Mouse (Mus musculus) heart, embryonic 12.5 days (tissue): ENCODE results near the gene Tceal3. TPM values are rescaled to one million over a fixed set of nuclear protein-coding genes. Genes with fewer than 3 reads are reported as not detected.
A peak's percentile ranks its signal among the peaks of the same experiment; 100 is the strongest.
"Not testable (repeated sequence)": the region's sequence is repeated elsewhere in the genome, so short reads cannot be mapped to it uniquely, and the experiment has no call there.

Experiments
- ATAC-seq: fragments of 200-750 bp; cut with Nextera tagmentation; 2 replicates; pipeline ENCODE4 v1.8.0; 2017; ENCODE audit warnings: moderate TSS enrichment, moderate library complexity; ENCODE audit not compliant: insufficient number of reproducible peaks, low FRiP score
- H3K27ac ChIP-seq: fragments of 300-500 bp; sonication (generic); 2 replicates; pipeline ENCODE4 v1.5.1; 2016; ENCODE audit warnings: mild to moderate bottlenecking, moderate library complexity; ENCODE audit not compliant: poor library complexity, severe bottlenecking
- H3K27me3 ChIP-seq: fragments of 300-500 bp; sonication (generic); replicated peaks from 2 replicates; pipeline ENCODE4 v1.6.1; 2016; ENCODE audit warnings: mild to moderate bottlenecking, moderate library complexity
- H3K36me3 ChIP-seq: fragments of 300-500 bp; sonication (generic); 2 replicates; pipeline ENCODE4 v1.6.1; 2016; ENCODE audit warnings: mild to moderate bottlenecking, moderate library complexity
- H3K4me1 ChIP-seq: fragments of 300-500 bp; sonication (generic); replicated peaks from 2 replicates; pipeline ENCODE4 v1.6.1; 2016; ENCODE audit warnings: mild to moderate bottlenecking
- H3K4me2 ChIP-seq: fragments of 300-500 bp; sonication (generic); 2 replicates; pipeline ENCODE4 v1.6.1; 2016; ENCODE audit warnings: mild to moderate bottlenecking, moderate library complexity
- H3K4me3 ChIP-seq: fragments of 300-500 bp; sonication (generic); 2 replicates; pipeline ENCODE4 v1.5.1; 2016; ENCODE audit warnings: mild to moderate bottlenecking
- H3K9ac ChIP-seq: fragments of 300-500 bp; sonication (generic); 2 replicates; pipeline ENCODE4 v1.6.1; 2016; ENCODE audit warnings: mild to moderate bottlenecking, moderate library complexity
- H3K9me3 ChIP-seq: fragments of 300-500 bp; sonication (generic); replicated peaks from 2 replicates; pipeline ENCODE4 v1.6.1; 2016; ENCODE audit warnings: mild to moderate bottlenecking, moderate library complexity
- WGBS: fragments of 180-500 bp; shearing (Covaris S2); methylation state at CpG from one replicate; pipeline ENCODE4 v1.1.7; 2016; 5-methylcytosine and 5-hydroxymethylcytosine counted together
- polyA plus RNA-seq: library from polyadenylated mRNA; unstranded; fragments of >200 nt; fragmentation: Nextera tagmentation; extraction: Ambion mirVana; gene quantifications from 2 replicates; pipeline ENCODE4 v1.2.1, GENCODE M21; 2016

The Tceal3 gene
- polyA plus RNA-seq, 1 experiment from 2014 or later: 7.1 TPM

GRCm38 (mm10) chrX:136625959-136626358, 35.3 kb downstream of the Tceal3 start:
- H3K4me3 ChIP-seq: no peak overlapping the region
- no peak overlapping the region for H3K9ac ChIP-seq
- no peak overlapping the region for H3K4me2 ChIP-seq
- H3K4me1 ChIP-seq: no peaks in the 10 kb centered on the region
- no peaks in the 10 kb centered on the region for H3K9me3 ChIP-seq
- no peaks in the 10 kb centered on the region for H3K36me3 ChIP-seq
- H3K27ac ChIP-seq: no peak overlapping the region
- WGBS: 39% methylated on average over 4 of the region's 4 CpGs
- H3K27me3 ChIP-seq: no peaks in the 10 kb centered on the region
- no peak for ATAC-seq

GRCm38 (mm10) chrX:136635116-136635515, 44.5 kb downstream of the Tceal3 start:
- Histone ChIP-seq H3K27me3 (no peaks in the 10 kb centered on the region), H3K4me2 (no peak overlapping the region), H3K27ac (no peak overlapping the region), H3K4me3 (no peak overlapping the region), H3K9ac (no peak overlapping the region), H3K9me3 (no peaks in the 10 kb centered on the region), H3K36me3 (no peaks in the 10 kb centered on the region), H3K4me1 (no peaks in the 10 kb centered on the region)
- 69% methylated on average over 4 of the region's 4 CpGs for WGBS
- no peak for ATAC-seq

GRCm38 (mm10) chrX:136639754-136640153, 49.1 kb downstream of the Tceal3 start:
- Histone ChIP-seq H3K27ac (no peak overlapping the region), H3K27me3 (no peaks in the 10 kb centered on the region), H3K4me2 (no peak overlapping the region), H3K9me3 (no peaks in the 10 kb centered on the region), H3K4me1 (no peaks in the 10 kb centered on the region), H3K4me3 (no peak overlapping the region), H3K36me3 (no peaks in the 10 kb centered on the region), H3K9ac (no peak overlapping the region)
- ATAC-seq: no peak
- 25% methylated on average over 4 of the region's 6 CpGs for WGBS

- not testable (repeated sequence) for H3K4me3 ChIP-seq, H3K27ac ChIP-seq, ATAC-seq, H3K36me3 ChIP-seq, H3K27me3 ChIP-seq, H3K9ac ChIP-seq, H3K4me1 ChIP-seq, H3K9me3 ChIP-seq, H3K4me2 ChIP-seq
- 22% methylated on average over 3 of the region's 3 CpGs for WGBS
Observed at GRCm38 (mm10) chrX:136645857-136646256, 55.2 kb downstream of the Tceal3 start.

GRCm38 (mm10) chrX:136666281-136666706, 75.7 kb downstream of the Tceal3 start:
- H3K4me3 ChIP-seq: peak overlapping the region; percentile 51
- peak overlapping the region; percentile 22; the same call in 1 of the 2 replicates for H3K9ac ChIP-seq
- H3K4me2 ChIP-seq: peak overlapping the region; percentile 79
- no peaks in the 10 kb centered on the region for H3K36me3 ChIP-seq
- peaks cover 8% of the 10 kb centered on the region for H3K27me3 ChIP-seq
- no peaks in the 10 kb centered on the region for H3K4me1 ChIP-seq
- WGBS: 28% methylated on average over 16 of the region's 20 CpGs
- no peak overlapping the region for H3K27ac ChIP-seq
- no peaks in the 10 kb centered on the region for H3K9me3 ChIP-seq
- ATAC-seq: no peak

GRCm38 (mm10) chrX:136666762-136667464, 76.3 kb downstream of the Tceal3 start:
- H3K27me3 ChIP-seq, H3K27ac ChIP-seq, ATAC-seq, H3K9me3 ChIP-seq, H3K4me1 ChIP-seq, H3K36me3 ChIP-seq: not testable (repeated sequence)
- peak overlapping the region; percentile 79 for H3K4me2 ChIP-seq
- H3K9ac ChIP-seq: peak overlapping the region; percentile 22; the same call in 1 of the 2 replicates
- H3K4me3 ChIP-seq: peak overlapping the region; percentile 51
- WGBS: 24% methylated on average over 24 of the region's 24 CpGs

GRCm38 (mm10) chrX:136668794-136669193, 78.2 kb downstream of the Tceal3 start:
- H3K27me3 ChIP-seq: peaks cover 8% of the 10 kb centered on the region
- no peak for ATAC-seq
- no peak overlapping the region for H3K9ac ChIP-seq
- no peaks in the 10 kb centered on the region for H3K36me3 ChIP-seq
- H3K4me2 ChIP-seq: no peak overlapping the region
- H3K4me1 ChIP-seq: no peaks in the 10 kb centered on the region
- WGBS: 52% methylated on average over 2 of the region's 2 CpGs
- H3K9me3 ChIP-seq: no peaks in the 10 kb centered on the region
- no peak overlapping the region for H3K27ac ChIP-seq
- H3K4me3 ChIP-seq: no peak overlapping the region

- H3K4me2 ChIP-seq: no peak overlapping the region
- 30% methylated on average over 3 of the region's 3 CpGs for WGBS
- H3K4me3 ChIP-seq: no peak overlapping the region
- no peak overlapping the region for H3K27ac ChIP-seq
- no peaks in the 10 kb centered on the region for H3K4me1 ChIP-seq
- H3K9me3 ChIP-seq: no peaks in the 10 kb centered on the region
- H3K36me3 ChIP-seq: no peaks in the 10 kb centered on the region
- no peak for ATAC-seq
- no peak overlapping the region for H3K9ac ChIP-seq
- H3K27me3 ChIP-seq: no peaks in the 10 kb centered on the region
Observed at GRCm38 (mm10) chrX:136680989-136681388, 90.3 kb downstream of the Tceal3 start.

GRCm38 (mm10) chrX:136691606-136692293, 101.1 kb downstream of the Tceal3 start:
- H3K4me1 ChIP-seq, H3K9ac ChIP-seq, H3K27me3 ChIP-seq, H3K27ac ChIP-seq, H3K4me3 ChIP-seq, ATAC-seq, H3K36me3 ChIP-seq, H3K9me3 ChIP-seq, H3K4me2 ChIP-seq: not testable (repeated sequence)
- WGBS: 50% methylated on average over 3 of the region's 3 CpGs

GRCm38 (mm10) chrX:136692294-136692675, 101.6 kb downstream of the Tceal3 start:
- Histone ChIP-seq H3K9ac (no peak overlapping the region), H3K36me3 (no peaks in the 10 kb centered on the region), H3K4me2 (no peak overlapping the region), H3K4me1 (no peaks in the 10 kb centered on the region), H3K27me3 (no peaks in the 10 kb centered on the region), H3K4me3 (no peak overlapping the region), H3K27ac (no peak overlapping the region), H3K9me3 (no peaks in the 10 kb centered on the region)
- no peak for ATAC-seq
- WGBS: 82% methylated on average over 4 of the region's 4 CpGs

- no peak for ATAC-seq
- Histone ChIP-seq H3K27me3 (no peaks in the 10 kb centered on the region), H3K36me3 (no peaks in the 10 kb centered on the region), H3K27ac (no peak overlapping the region), H3K4me2 (no peak overlapping the region), H3K4me3 (no peak overlapping the region), H3K9ac (no peak overlapping the region), H3K9me3 (no peaks in the 10 kb centered on the region), H3K4me1 (no peaks in the 10 kb centered on the region)
- WGBS: 78% methylated on average over 5 of the region's 5 CpGs
Observed at GRCm38 (mm10) chrX:136693196-136693595, 102.6 kb downstream of the Tceal3 start.
